Mouse (Mus musculus): Measurements from ENCODE around the gene Esm1. TPM values are rescaled to one million over a fixed set of nuclear protein-coding genes. Genes with fewer than 3 reads are reported as not detected.

Gene Esm1
- polyA plus RNA-seq (2012; ENCODE audit: low replicate concordance): 0.24 and 0.85 TPM in 2 replicates

DNA sequence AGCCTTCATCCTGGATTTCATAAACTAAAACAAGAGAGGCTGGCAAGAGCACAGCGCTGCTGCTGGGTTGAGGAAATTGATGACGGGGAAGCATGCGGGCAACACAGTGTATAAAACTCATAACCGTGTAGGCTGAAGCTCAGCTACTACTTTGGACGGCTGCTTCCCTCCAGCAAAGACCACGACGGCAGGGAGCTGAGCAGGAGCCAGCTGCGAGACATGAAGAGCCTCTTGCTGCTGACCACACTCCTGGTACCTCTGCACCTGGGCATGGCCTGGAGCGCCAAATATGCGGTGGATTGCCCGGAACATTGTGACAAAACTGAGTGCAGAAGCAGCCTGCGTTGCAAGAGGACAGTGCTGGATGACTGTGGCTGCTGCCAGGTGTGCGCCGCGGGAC is at the start of gene Esm1:
Gene Esm1, plus strand, starts transcription at position 36 of the 400 bp plus-strand sequence.

GRCm38 (mm10) chr13:113225811-113226210 is 16.4 kb downstream of the Esm1 start, which contains the start of gene Gzmk:
Gene Gzmk (minus strand): TSS chr13:113225908.

Other genes starting within 250 kb of the Esm1 start
- 1.00 and 4.2 TPM in 2 replicates for gene Ccno, start 221.9 kb upstream of the Esm1 start, polyA plus RNA-seq (2012; ENCODE audit: low replicate concordance)
- not detected in 2 replicates for gene Mcidas, start 215.8 kb upstream of the Esm1 start, polyA plus RNA-seq (2012; ENCODE audit: low replicate concordance)
- gene Cdc20b, start 174.5 kb upstream of the Esm1 start, polyA plus RNA-seq (2012; ENCODE audit: low replicate concordance): 0.21 and 0.22 TPM in 2 replicates
- not detected in 2 replicates for gene Gpx8, start 163.2 kb upstream of the Esm1 start, polyA plus RNA-seq (2012; ENCODE audit: low replicate concordance)
- gene Gzma, start 108.7 kb upstream of the Esm1 start, polyA plus RNA-seq (2012; ENCODE audit: low replicate concordance): 4.5 and 38.8 TPM in 2 replicates
- 0.31 and 0.65 TPM in 2 replicates for gene Gzmk, start 16.2 kb downstream of the Esm1 start, polyA plus RNA-seq (2012; ENCODE audit: low replicate concordance)
- gene BC067074, start 83.5 kb downstream of the Esm1 start, polyA plus RNA-seq (2012; ENCODE audit: low replicate concordance): not detected in 2 replicates